Mouse (Mus musculus): ENCODE results near the gene Hypm.

DNA sequence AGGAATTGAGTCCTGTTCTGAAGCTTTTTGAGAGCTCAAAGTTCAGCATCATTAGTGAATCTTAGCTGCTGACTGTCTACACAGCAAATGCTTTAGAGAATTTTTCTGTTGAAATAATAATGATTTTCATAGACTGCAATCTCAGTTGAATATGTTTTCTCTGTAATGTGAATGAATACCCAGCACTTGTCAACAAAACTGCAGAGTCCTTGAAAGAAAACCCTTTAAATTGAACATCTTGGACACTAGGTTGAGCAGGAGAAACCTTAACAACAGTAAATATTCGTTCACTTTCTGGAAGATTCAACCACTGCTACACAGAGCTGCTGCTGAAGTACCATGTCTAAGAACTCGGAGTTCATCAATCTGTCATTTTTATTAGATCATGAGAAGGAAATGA is 38.6 kb downstream of the Hypm start, which contains the start of gene Sytl5:
- TF ChIP-seq CTCF (IDR thresholded peaks at IDR 0.05; ENCODE audit: borderline replicate concordance, insufficient read depth, low read depth, low read length), result no peak
- no peak for TF ChIP-seq POLR2A (IDR thresholded peaks at IDR 0.05; ENCODE audit: borderline replicate concordance, insufficient read depth, low read length)
